Mouse (Mus musculus) MEL (cell line): ENCODE data around the gene Entpd8.

ENCODE experiments used
- CTCF ChIP-seq, 3 experiments: IDR thresholded peaks in 2 of 3; conservative IDR thresholded peaks in 1 of 3; 2 replicates each; pipeline ENCODE4 v1.5.1; 2011 to 2012; ENCODE audit warnings: low read length in 3 of 3, low read depth in 2 of 3, mild to moderate bottlenecking in 2 of 3, improper control_type of control experiment in 1 of 3, inconsistent platforms in 1 of 3, mixed read lengths in 1 of 3, moderate library complexity in 1 of 3; ENCODE audit not compliant: control insufficient read depth in 1 of 3, insufficient read depth in 1 of 3, poor library complexity in 1 of 3, severe bottlenecking in 1 of 3
- E2F4 ChIP-seq: IDR thresholded peaks from 2 replicates; pipeline ENCODE4 v1.6.1; 2011; ENCODE audit warnings: low read depth, low read length, improper control_type of control experiment, borderline replicate concordance
- ELF1 ChIP-seq: IDR thresholded peaks from 2 replicates; pipeline ENCODE4 v1.6.1; 2014; ENCODE audit warnings: low read depth, mild to moderate bottlenecking, inconsistent platforms, low read length, improper control_type of control experiment, moderate library complexity
- POLR2A ChIP-seq, 2 experiments: IDR thresholded peaks; 2 replicates each; pipeline ENCODE4 v1.6.1; 2011 to 2012; ENCODE audit warnings: low read length in 2 of 2, mild to moderate bottlenecking in 2 of 2, control low read depth in 1 of 2, improper control_type of control experiment in 1 of 2, low read depth in 1 of 2, moderate library complexity in 1 of 2; ENCODE audit not compliant: control insufficient read depth in 1 of 2, insufficient read depth in 1 of 2, poor library complexity in 1 of 2
- POLR2AphosphoS2 ChIP-seq: IDR thresholded peaks from 2 replicates; pipeline ENCODE4 v1.6.1; 2011; ENCODE audit warnings: low read length, improper control_type of control experiment
- RAD21 ChIP-seq: IDR thresholded peaks from 2 replicates; pipeline ENCODE4 v1.6.1; 2011; ENCODE audit warnings: mild to moderate bottlenecking, low read depth, low read length, improper control_type of control experiment
- ZMIZ1 ChIP-seq: IDR thresholded peaks from 2 replicates; pipeline ENCODE4 v1.6.1; 2012; ENCODE audit warnings: low read depth, mild to moderate bottlenecking, inconsistent platforms, low read length, improper control_type of control experiment, moderate library complexity

GRCm38 (mm10) chr2:25104122-25104521 lies 24.0 kb downstream of the Entpd8 start:
- TF ChIP-seq POLR2A (IDR thresholded peaks at IDR 0.05; ENCODE audit: control insufficient read depth in 1 of 2, insufficient read depth in 1 of 2, low read depth in 1 of 2, low read length in 2 of 2, poor library complexity in 1 of 2): no peak
- TF ChIP-seq CTCF (IDR thresholded peaks at IDR 0.05 in 2 of 3, conservative IDR thresholded peaks at IDR 0.05 in 1 of 3; ENCODE audit: control insufficient read depth in 1 of 3, insufficient read depth in 1 of 3, low read depth in 2 of 3, low read length in 3 of 3, poor library complexity in 1 of 3, severe bottlenecking in 1 of 3): no peak
- TF ChIP-seq ELF1: no peak
- TF ChIP-seq POLR2AphosphoS2: no peak
- TF ChIP-seq ZMIZ1: no peak
- no peak for TF ChIP-seq E2F4
- no peak for TF ChIP-seq RAD21
